34 mouse cellular contexts compared by ENCODE assay signal in the genomic region with DNA sequence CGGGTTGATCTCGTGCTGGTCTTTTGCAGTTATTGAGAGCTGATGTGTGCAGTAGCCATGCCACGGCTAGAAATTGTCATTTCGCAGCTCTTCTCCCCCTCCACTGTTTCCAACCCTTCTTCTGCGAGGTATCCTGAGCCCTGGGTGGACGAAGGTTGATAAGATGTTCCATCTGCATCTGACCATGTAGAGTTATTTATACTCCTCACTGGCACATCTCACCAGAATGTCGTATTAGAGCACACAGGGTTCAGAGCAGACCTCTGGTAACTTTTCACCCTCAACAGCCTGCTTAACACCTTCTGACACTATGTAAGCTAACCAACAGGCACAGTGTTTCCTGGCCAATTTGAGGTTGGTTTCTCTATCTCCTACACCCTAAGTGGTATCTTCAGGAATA.
"Had no signal": no experiment of that assay in that cellular context is flagged by ENCODE, and none has a peak within 500 bp of the region (broad histone marks: within the 10 kb centered on the region; RNA-seq: fewer than 3 reads in every experiment).

No protein-coding gene starts in this region.

- H3K9ac ChIP-seq: heart, embryonic 12.5 days; heart, embryonic 13.5 days; heart, embryonic 15.5 days; hindbrain, embryonic 12.5 days; hindbrain, embryonic 13.5 days; hindbrain, embryonic 14.5 days; hindbrain, embryonic 15.5 days; intestine, embryonic 15.5 days; kidney, embryonic 15.5 days had no signal

- H3K4me2 ChIP-seq: heart, embryonic 11.5 days; heart, embryonic 12.5 days; heart, embryonic 13.5 days; heart, embryonic 15.5 days; hindbrain, embryonic 12.5 days; hindbrain, embryonic 13.5 days; hindbrain, embryonic 14.5 days; hindbrain, embryonic 15.5 days; intestine, embryonic 15.5 days; kidney, embryonic 15.5 days had no signal

- H3K9me3 ChIP-seq: heart, embryonic 10.5 days; heart, embryonic 12.5 days; heart, embryonic 13.5 days; heart, embryonic 15.5 days; hindbrain, embryonic 10.5 days; hindbrain, embryonic 12.5 days; hindbrain, embryonic 13.5 days; hindbrain, embryonic 15.5 days; intestine, embryonic 15.5 days; kidney, embryonic 15.5 days had no signal

- H3K36me3 ChIP-seq: heart, embryonic 10.5 days; heart, embryonic 12.5 days; heart, embryonic 13.5 days; heart, embryonic 15.5 days; hindbrain, embryonic 10.5 days; hindbrain, embryonic 12.5 days; hindbrain, embryonic 13.5 days; hindbrain, embryonic 15.5 days; intestine, embryonic 15.5 days; kidney, embryonic 15.5 days had no signal

- H3K27me3 ChIP-seq: heart, embryonic 12.5 days; heart, embryonic 13.5 days; heart, embryonic 15.5 days; hindbrain, embryonic 12.5 days; hindbrain, embryonic 13.5 days; hindbrain, embryonic 15.5 days; intestine, embryonic 15.5 days; kidney, embryonic 15.5 days had no signal

- H3K4me1 ChIP-seq: hindbrain, embryonic 12.5 days; hindbrain, embryonic 13.5 days; hindbrain, embryonic 15.5 days; intestine, embryonic 15.5 days; kidney, embryonic 15.5 days had no signal

- H3K4me3 ChIP-seq: heart, embryonic 10.5 days; heart, embryonic 12.5 days; heart, embryonic 13.5 days; heart, embryonic 15.5 days; hindbrain, embryonic 10.5 days; hindbrain, embryonic 12.5 days; hindbrain, embryonic 13.5 days; hindbrain, embryonic 15.5 days; intestine, embryonic 15.5 days; kidney, embryonic 15.5 days; layer of hippocampus, adult 2 months; left cerebral cortex, adult 2 months had no signal

- ATAC-seq: hindbrain, embryonic 16.5 days; hindbrain, postnatal 0 days; inflammation-experienced regulatory T-cells, adult 6 months; intestine, embryonic 15.5 days; intestine, embryonic 16.5 days; intestine, postnatal 0 days had no signal

- H3K27ac ChIP-seq: heart, embryonic 10.5 days; heart, embryonic 13.5 days; heart, embryonic 15.5 days; hindbrain, embryonic 10.5 days; hindbrain, embryonic 12.5 days; hindbrain, embryonic 13.5 days; hindbrain, embryonic 14.5 days; hindbrain, embryonic 15.5 days; hindbrain, postnatal 0 days; intestine, embryonic 15.5 days; kidney, embryonic 15.5 days; kidney, postnatal 0 days; layer of hippocampus, adult 2 months; left cerebral cortex, adult 2 months had no signal

- DNase-seq: heart, postnatal 36 days; heart, postnatal 4 days; kidney, adult 11 months; kidney, adult 18-20 months; kidney, adult 2 months; kidney, adult 8-10 months; kidney, adult 9 months; kidney, postnatal 10 days; kidney, postnatal 14 days; kidney, postnatal 25 days; kidney, postnatal 36 days; kidney, postnatal 4 days; layer of hippocampus, adult 9-11 months; layer of hippocampus, postnatal 36 days had no signal
